Mouse (Mus musculus) stomach, embryonic 15.5 days (tissue): ENCODE data around the gene Tmem91. TPM values are rescaled to one million over a fixed set of nuclear protein-coding genes. Genes with fewer than 3 reads are reported as not detected.
A peak's percentile ranks its signal among the peaks of the same experiment; 100 is the strongest.

Experiments
- ATAC-seq: fragments of 200-750 bp; cut with Nextera tagmentation; 2 replicates; pipeline ENCODE4 v1.8.0; 2017; ENCODE audit warnings: low read depth, moderate number of reproducible peaks, moderate TSS enrichment; ENCODE audit not compliant: insufficient read depth, low FRiP score
- H3K27ac ChIP-seq: fragments of 300-500 bp; sonication (generic); 2 replicates; pipeline ENCODE4 v1.5.1; 2015; ENCODE audit warnings: mild to moderate bottlenecking, inconsistent platforms
- H3K27me3 ChIP-seq: fragments of 300-500 bp; sonication (generic); replicated peaks from 2 replicates; pipeline ENCODE4 v1.6.1; 2015; ENCODE audit warnings: inconsistent platforms
- H3K36me3 ChIP-seq: fragments of 300-500 bp; sonication (generic); 2 replicates; pipeline ENCODE4 v1.6.1; 2015; ENCODE audit warnings: inconsistent platforms
- H3K4me1 ChIP-seq: fragments of 300-500 bp; sonication (generic); 2 replicates; pipeline ENCODE4 v1.6.1; 2015; ENCODE audit warnings: inconsistent platforms
- H3K4me2 ChIP-seq: fragments of 300-500 bp; sonication (generic); 2 replicates; pipeline ENCODE4 v1.6.1; 2015; ENCODE audit warnings: mild to moderate bottlenecking, inconsistent platforms
- H3K4me3 ChIP-seq: fragments of 300-500 bp; sonication (generic); replicated peaks from 2 replicates; pipeline ENCODE4 v1.5.1; 2015; ENCODE audit warnings: inconsistent platforms
- H3K9ac ChIP-seq: fragments of 300-500 bp; sonication (generic); 2 replicates; pipeline ENCODE4 v1.6.1; 2015; ENCODE audit warnings: inconsistent platforms
- H3K9me3 ChIP-seq: fragments of 300-500 bp; sonication (generic); 2 replicates; pipeline ENCODE4 v1.6.1; 2016; ENCODE audit warnings: inconsistent platforms
- WGBS: fragments of 180-500 bp; shearing (Covaris S2); methylation state at CpG from one replicate; pipeline ENCODE4 v1.1.7; 2015; 5-methylcytosine and 5-hydroxymethylcytosine counted together
- polyA plus RNA-seq: library from polyadenylated mRNA; unstranded; fragments of >200 nt; fragmentation: Nextera tagmentation; extraction: Ambion mirVana; gene quantifications from 2 replicates; pipeline ENCODE4 v1.2.1, GENCODE M21; 2015

Gene Tmem91
- polyA plus RNA-seq, 1 experiment from 2014 or later = 3.0 TPM

- 10% methylated on average over 7 of the region's 7 CpGs for WGBS
- H3K4me2 ChIP-seq = no peak overlapping the region; the same call in 1 of the 2 replicates
- peaks cover 22% of the 10 kb centered on the region for H3K36me3 ChIP-seq
- peak; percentile 1; the same call in 1 of the 2 replicates for ATAC-seq
- H3K27ac ChIP-seq = peak overlapping the region; percentile 5; the same call in 1 of the 2 replicates
- H3K4me3 ChIP-seq = no peak overlapping the region
- no peak overlapping the region for H3K9ac ChIP-seq
- no peaks in the 10 kb centered on the region for H3K9me3 ChIP-seq
- H3K27me3 ChIP-seq = no peaks in the 10 kb centered on the region
- peaks cover 50% of the 10 kb centered on the region for H3K4me1 ChIP-seq
Measured at GRCm38 (mm10) chr7:25710519-25711130, 35.7 kb upstream of the Tmem91 start.

- Histone ChIP-seq H3K4me3 (no peak overlapping the region), H3K9ac (no peak overlapping the region), H3K4me1 (peaks cover 57% of the 10 kb centered on the region), H3K4me2 (peak overlapping the region; percentile 24; the same call in 1 of the 2 replicates), H3K9me3 (no peaks in the 10 kb centered on the region), H3K27me3 (no peaks in the 10 kb centered on the region), H3K27ac (no peak overlapping the region), H3K36me3 (peaks cover 17% of the 10 kb centered on the region)
- WGBS = 12% methylated on average over 12 of the region's 12 CpGs
- ATAC-seq = no peak
Measured at GRCm38 (mm10) chr7:25709961-25710360, 35.0 kb upstream of the Tmem91 start.

- H3K27me3 ChIP-seq = no peaks in the 10 kb centered on the region
- no peak overlapping the region for H3K4me2 ChIP-seq
- H3K9ac ChIP-seq = no peak overlapping the region
- no peaks in the 10 kb centered on the region for H3K36me3 ChIP-seq
- H3K4me1 ChIP-seq = peaks cover 65% of the 10 kb centered on the region
- 34% methylated on average over 15 of the region's 15 CpGs for WGBS
- ATAC-seq = no peak
- no peaks in the 10 kb centered on the region for H3K9me3 ChIP-seq
- peak overlapping the region; percentile 48 for H3K27ac ChIP-seq
- H3K4me3 ChIP-seq = no peak overlapping the region
Measured at GRCm38 (mm10) chr7:25707581-25708292, 32.8 kb upstream of the Tmem91 start.

- no peaks in the 10 kb centered on the region for H3K36me3 ChIP-seq
- peaks cover 58% of the 10 kb centered on the region for H3K4me1 ChIP-seq
- no peaks in the 10 kb centered on the region for H3K9me3 ChIP-seq
- no peak for ATAC-seq
- 40% methylated on average over 7 of the region's 7 CpGs for WGBS
- no peaks in the 10 kb centered on the region for H3K27me3 ChIP-seq
- H3K4me3 ChIP-seq = no peak overlapping the region
- peak overlapping the region; percentile 48 for H3K27ac ChIP-seq
- H3K9ac ChIP-seq = no peak overlapping the region
- no peak overlapping the region for H3K4me2 ChIP-seq
Measured at GRCm38 (mm10) chr7:25706578-25707170, 31.7 kb upstream of the Tmem91 start.

GRCm38 (mm10) chr7:25705801-25706251 lies 30.9 kb upstream of the Tmem91 start:
- WGBS = 39% methylated on average over 6 of the region's 6 CpGs
- Histone ChIP-seq H3K4me3 (no peak overlapping the region), H3K4me1 (peaks cover 52% of the 10 kb centered on the region), H3K9me3 (no peaks in the 10 kb centered on the region), H3K27ac (peak overlapping the region; percentile 48), H3K9ac (no peak overlapping the region), H3K27me3 (no peaks in the 10 kb centered on the region), H3K4me2 (0 out of 2 replicates have a peak overlapping the region, but pooled peaks have one; percentile 9), H3K36me3 (no peaks in the 10 kb centered on the region)
- peak; percentile 19; the same call in 1 of the 2 replicates for ATAC-seq

- Histone ChIP-seq H3K4me2 (peak overlapping the region; percentile 47), H3K27ac (peak overlapping the region; percentile 48; the same call in 1 of the 2 replicates), H3K9me3 (no peaks in the 10 kb centered on the region), H3K36me3 (no peaks in the 10 kb centered on the region), H3K27me3 (no peaks in the 10 kb centered on the region), H3K9ac (no peak overlapping the region), H3K4me3 (peak overlapping the region; percentile 16; the same call in 1 of the 2 replicates), H3K4me1 (peaks cover 42% of the 10 kb centered on the region)
- ATAC-seq = no peak
- 17% methylated on average over 32 of the region's 37 CpGs for WGBS
Measured at GRCm38 (mm10) chr7:25704716-25705364, 29.9 kb upstream of the Tmem91 start.

- H3K9me3 ChIP-seq = no peaks in the 10 kb centered on the region
- no peak; the same call in 1 of the 2 replicates for ATAC-seq
- H3K4me3 ChIP-seq = no peak overlapping the region
- no peak overlapping the region for H3K27ac ChIP-seq
- no peaks in the 10 kb centered on the region for H3K27me3 ChIP-seq
- no peak overlapping the region for H3K4me2 ChIP-seq
- H3K36me3 ChIP-seq = no peaks in the 10 kb centered on the region
- no peak overlapping the region for H3K9ac ChIP-seq
- WGBS = 37% methylated on average over 10 of the region's 10 CpGs
- H3K4me1 ChIP-seq = peaks cover 40% of the 10 kb centered on the region
Measured at GRCm38 (mm10) chr7:25703793-25704494, 29.0 kb upstream of the Tmem91 start.

GRCm38 (mm10) chr7:25702350-25702749 lies 27.4 kb upstream of the Tmem91 start:
- Histone ChIP-seq H3K9me3 (no peaks in the 10 kb centered on the region), H3K4me2 (no peak overlapping the region), H3K27ac (no peak overlapping the region), H3K36me3 (no peaks in the 10 kb centered on the region), H3K4me1 (peaks cover 32% of the 10 kb centered on the region), H3K27me3 (no peaks in the 10 kb centered on the region), H3K4me3 (no peak overlapping the region), H3K9ac (no peak overlapping the region)
- 97% methylated on average over 2 of the region's 2 CpGs for WGBS
- no peak for ATAC-seq

- Histone ChIP-seq H3K4me3 (no peak overlapping the region), H3K27me3 (no peaks in the 10 kb centered on the region), H3K27ac (no peak overlapping the region), H3K4me1 (peaks cover 16% of the 10 kb centered on the region), H3K36me3 (no peaks in the 10 kb centered on the region), H3K9me3 (no peaks in the 10 kb centered on the region), H3K9ac (no peak overlapping the region), H3K4me2 (no peak overlapping the region)
- no peak for ATAC-seq
- 68% methylated on average over 12 of the region's 12 CpGs for WGBS
Measured at GRCm38 (mm10) chr7:25700732-25701131, 25.8 kb upstream of the Tmem91 start.

- no peak for ATAC-seq
- Histone ChIP-seq H3K27me3 (no peaks in the 10 kb centered on the region), H3K4me3 (no peak overlapping the region), H3K4me2 (no peak overlapping the region), H3K27ac (no peak overlapping the region), H3K36me3 (no peaks in the 10 kb centered on the region), H3K4me1 (peaks cover 7% of the 10 kb centered on the region), H3K9me3 (no peaks in the 10 kb centered on the region), H3K9ac (no peak overlapping the region)
- WGBS = 55% methylated on average over 13 of the region's 13 CpGs
Measured at GRCm38 (mm10) chr7:25699851-25700250, 24.9 kb upstream of the Tmem91 start.

GRCm38 (mm10) chr7:25694104-25694503 lies 19.1 kb upstream of the Tmem91 start:
- no peak for ATAC-seq
- H3K9me3 ChIP-seq = no peaks in the 10 kb centered on the region

More at GRCm38 (mm10) chr7:25694104-25694503, 19.1 kb upstream of the Tmem91 start:
- Histone ChIP-seq H3K4me1 (peaks cover 12% of the 10 kb centered on the region; the same call in 1 of the 2 replicates), H3K4me2 (no peak overlapping the region), H3K4me3 (no peak overlapping the region), H3K27me3 (no peaks in the 10 kb centered on the region), H3K36me3 (no peaks in the 10 kb centered on the region), H3K9ac (no peak overlapping the region), H3K27ac (no peak overlapping the region)
- WGBS = 69% methylated on average over 8 of the region's 8 CpGs
